Mouse (Mus musculus) colon, adult 2 months (tissue): Measurements from ENCODE around the gene Bdkrb2. TPM values are rescaled to one million over a fixed set of nuclear protein-coding genes. Genes with fewer than 3 reads are reported as not detected.

Experiments
- polyA plus RNA-seq: library from polyadenylated mRNA; depleted of rRNA; stranded (reverse); fragments of >200 nt; gene quantifications from 2 replicates; pipeline ENCODE4 v1.2.3, GENCODE M21; 2012; rRNA removed

Bdkrb2 gene
- polyA plus RNA-seq = 11.1 and 13.3 TPM in 2 replicates

GRCm38 (mm10) chr12:105562936-105563680 lies at the start of gene Bdkrb2:
Bdkrb2 (plus strand) TSS chr12:105563226.

DNA sequence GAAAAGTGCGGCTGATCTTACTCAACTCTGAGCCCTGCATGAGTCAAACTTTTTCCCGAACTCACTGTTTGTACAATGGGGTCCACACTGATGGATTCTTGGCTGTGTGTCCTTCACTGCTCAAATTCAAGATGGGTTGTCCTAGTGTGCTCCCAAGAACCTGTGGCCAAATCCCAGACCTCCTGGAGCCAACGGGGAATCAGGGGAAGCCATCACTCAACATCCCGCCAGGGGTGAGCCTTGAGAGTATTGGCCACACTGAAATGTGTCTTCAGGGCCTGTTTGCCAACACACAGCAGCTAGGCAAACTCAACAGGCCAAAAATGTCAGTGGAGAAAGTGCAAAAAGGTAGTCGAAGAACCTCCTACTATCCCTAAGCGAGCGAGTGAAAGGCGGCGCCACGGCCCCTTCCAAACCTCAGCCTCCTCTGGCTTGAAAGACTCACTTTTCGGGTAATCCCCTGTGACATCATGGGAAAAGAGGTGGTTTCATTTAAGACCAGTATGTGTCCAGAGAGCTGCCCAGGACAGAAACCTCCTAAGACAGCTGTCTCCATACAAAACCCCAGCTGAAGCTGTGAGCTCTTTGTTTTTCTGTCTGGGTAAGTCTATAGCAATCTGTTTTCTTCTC lies 39.7 kb downstream of the Bdkrb2 start, which contains the start of gene Bdkrb1:
Gene Bdkrb1 (plus strand): TSS at position 505 of the 630 bp plus-strand sequence.

Other genes with a start within 250 kb of the Bdkrb2 start
- gene Tunar, start 229.4 kb upstream of the Bdkrb2 start, polyA plus RNA-seq = not detected in 2 replicates
- gene D430019H16Rik, start 109.4 kb upstream of the Bdkrb2 start, polyA plus RNA-seq = 1.4 and 1.6 TPM in 2 replicates
- 1.4 and 2.6 TPM in 2 replicates for gene Bdkrb1, start 39.9 kb downstream of the Bdkrb2 start, polyA plus RNA-seq
- gene Gskip, start 121.6 kb downstream of the Bdkrb2 start, polyA plus RNA-seq = 5.5 and 6.8 TPM in 2 replicates
- gene Atg2b, start 122.0 kb downstream of the Bdkrb2 start, polyA plus RNA-seq = 8.7 and 10.4 TPM in 2 replicates
- 0.08 and 0.20 TPM in 2 replicates for gene Ak7, start 142.8 kb downstream of the Bdkrb2 start, polyA plus RNA-seq
- 64.1 and 102 TPM in 2 replicates for gene Papola, start 221.5 kb downstream of the Bdkrb2 start, polyA plus RNA-seq